Mouse (Mus musculus): ENCODE data around the gene Gm12166.

Gm12166 gene

GRCm38 (mm10) chr11:46073061-46073849 is 21.1 kb upstream of the Gm12166 start:
- in situ Hi-C loops (cut with MboI) = no loop called here

- in situ Hi-C loops (cut with MboI) = no loop called here
Observed at GRCm38 (mm10) chr11:46072466-46073060, 20.4 kb upstream of the Gm12166 start.

- in situ Hi-C loops (cut with MboI) = no loop called here
Observed at GRCm38 (mm10) chr11:46070789-46071188, 18.7 kb upstream of the Gm12166 start.

- in situ Hi-C loops (cut with MboI) = no loop called here
Observed at GRCm38 (mm10) chr11:46070161-46070560, 18.0 kb upstream of the Gm12166 start.

- in situ Hi-C loops (cut with MboI) = no loop called here
Observed at GRCm38 (mm10) chr11:46069408-46070003, 17.4 kb upstream of the Gm12166 start.

GRCm38 (mm10) chr11:46068756-46069407 is 16.8 kb upstream of the Gm12166 start:
- in situ Hi-C loops (cut with MboI) = no loop called here

GRCm38 (mm10) chr11:46067371-46068060 is 15.4 kb upstream of the Gm12166 start:
- in situ Hi-C loops (cut with MboI) = no loop called here

- in situ Hi-C loops (cut with MboI) = no loop called here
Observed at GRCm38 (mm10) chr11:46065201-46066011, 13.3 kb upstream of the Gm12166 start.

GRCm38 (mm10) chr11:46064767-46065166 is 12.6 kb upstream of the Gm12166 start:
- in situ Hi-C loops (cut with MboI) = no loop called here

- in situ Hi-C loops (cut with MboI) = no loop called here
Observed at GRCm38 (mm10) chr11:46062993-46063731, 11.0 kb upstream of the Gm12166 start.

- in situ Hi-C loops (cut with MboI) = no loop called here
Observed at GRCm38 (mm10) chr11:46062569-46062968, 10.4 kb upstream of the Gm12166 start.

- in situ Hi-C loops (cut with MboI) = no loop called here
Observed at GRCm38 (mm10) chr11:46061776-46062445, 9.8 kb upstream of the Gm12166 start.

GRCm38 (mm10) chr11:46060651-46061020 is 8.5 kb upstream of the Gm12166 start:
- in situ Hi-C loops (cut with MboI) = no loop called here

- in situ Hi-C loops (cut with MboI) = loop anchor here (5.0 kb wide), 1 partner anchor 67 kb away; no protein-coding TSS in a partner anchor
Observed at GRCm38 (mm10) chr11:46059887-46060650, 7.9 kb upstream of the Gm12166 start.

- in situ Hi-C loops (cut with MboI) = loop anchor here (5.0 kb wide), 1 partner anchor 68 kb away; no protein-coding TSS in a partner anchor
Observed at GRCm38 (mm10) chr11:46058916-46059315, 6.8 kb upstream of the Gm12166 start.

- in situ Hi-C loops (cut with MboI) = loop anchor here (5.0 kb wide), 1 partner anchor 69 kb away; no protein-coding TSS in a partner anchor
Observed at GRCm38 (mm10) chr11:46058011-46058410, 5.9 kb upstream of the Gm12166 start.

GRCm38 (mm10) chr11:46056770-46057411 is 4.8 kb upstream of the Gm12166 start:
- in situ Hi-C loops (cut with MboI) = loop anchor here (5.0 kb wide), 1 partner anchor 70 kb away; no protein-coding TSS in a partner anchor

All from mature B cell (primary cell).